Mouse (Mus musculus) urinary bladder, postnatal 36 days (tissue): ENCODE data around the gene Cabin1.

Experiments used
- DNase-seq, 2 experiments: peaks; one replicate each; pipeline ENCODE4 v3.0.0; 2022; ENCODE audit warnings: low spot score in 2 of 2, mixed read lengths in 1 of 2

Gene Cabin1

GRCm38 (mm10) chr10:75667115-75667910 lies 96.8 kb downstream of the Cabin1 start:
- peak; percentile 63 to 77 for DNase-seq

GRCm38 (mm10) chr10:75666451-75667030 lies 97.6 kb downstream of the Cabin1 start:
- DNase-seq, result no peak

GRCm38 (mm10) chr10:75664673-75665270 lies 99.4 kb downstream of the Cabin1 start:
- DNase-seq, result no peak

GRCm38 (mm10) chr10:75662575-75662974 lies 101.6 kb downstream of the Cabin1 start:
- no peak for DNase-seq

- DNase-seq, result no peak
Measured at GRCm38 (mm10) chr10:75661876-75662275, 102.3 kb downstream of the Cabin1 start.

GRCm38 (mm10) chr10:75661381-75661780 lies 102.8 kb downstream of the Cabin1 start:
- no peak for DNase-seq

GRCm38 (mm10) chr10:75657772-75658171 lies 106.4 kb downstream of the Cabin1 start:
- DNase-seq, result no peak

GRCm38 (mm10) chr10:75657165-75657564 lies 107.0 kb downstream of the Cabin1 start:
- DNase-seq, result no peak

GRCm38 (mm10) chr10:75654053-75654452 lies 110.1 kb downstream of the Cabin1 start:
- no peak for DNase-seq

- no peak for DNase-seq
Measured at GRCm38 (mm10) chr10:75651381-75652068, 112.6 kb downstream of the Cabin1 start.

GRCm38 (mm10) chr10:75650306-75650902 lies 113.7 kb downstream of the Cabin1 start:
- no peak for DNase-seq

GRCm38 (mm10) chr10:75649406-75649995 lies 114.6 kb downstream of the Cabin1 start:
- no peak for DNase-seq

- DNase-seq, result no peak
Measured at GRCm38 (mm10) chr10:75649001-75649400, 115.1 kb downstream of the Cabin1 start.

GRCm38 (mm10) chr10:75648091-75648490 lies 116.0 kb downstream of the Cabin1 start:
- DNase-seq, result no peak

- DNase-seq, result peak in 1 of 2 experiments; percentile 38
Measured at GRCm38 (mm10) chr10:75647362-75647761, 116.8 kb downstream of the Cabin1 start.

GRCm38 (mm10) chr10:75646406-75646805 lies 117.7 kb downstream of the Cabin1 start:
- no peak for DNase-seq

- no peak for DNase-seq
Measured at GRCm38 (mm10) chr10:75645616-75646015, 118.5 kb downstream of the Cabin1 start.

GRCm38 (mm10) chr10:75643741-75644343 lies 120.3 kb downstream of the Cabin1 start, which contains the start of gene Susd2:
Gene Susd2, minus strand, starts transcription at chr10:75644008.
- peak; percentile 32 to 52 for DNase-seq

GRCm38 (mm10) chr10:75642891-75643290 lies 121.2 kb downstream of the Cabin1 start:
- DNase-seq, result peak in 1 of 2 experiments; percentile 6

- DNase-seq, result peak in 1 of 2 experiments; percentile 0
Measured at GRCm38 (mm10) chr10:75642436-75642835, 121.7 kb downstream of the Cabin1 start.

GRCm38 (mm10) chr10:75641721-75642222 lies 122.4 kb downstream of the Cabin1 start:
- no peak for DNase-seq
